Mouse (Mus musculus) R1 (cell line): ENCODE results near the gene Mrpl30.

Experiments used
- DNase-seq: peaks from one replicate; pipeline ENCODE4 v3.0.0-alpha.2; 2018; ENCODE audit warnings: low read depth, low spot score

Gene Mrpl30

DNA sequence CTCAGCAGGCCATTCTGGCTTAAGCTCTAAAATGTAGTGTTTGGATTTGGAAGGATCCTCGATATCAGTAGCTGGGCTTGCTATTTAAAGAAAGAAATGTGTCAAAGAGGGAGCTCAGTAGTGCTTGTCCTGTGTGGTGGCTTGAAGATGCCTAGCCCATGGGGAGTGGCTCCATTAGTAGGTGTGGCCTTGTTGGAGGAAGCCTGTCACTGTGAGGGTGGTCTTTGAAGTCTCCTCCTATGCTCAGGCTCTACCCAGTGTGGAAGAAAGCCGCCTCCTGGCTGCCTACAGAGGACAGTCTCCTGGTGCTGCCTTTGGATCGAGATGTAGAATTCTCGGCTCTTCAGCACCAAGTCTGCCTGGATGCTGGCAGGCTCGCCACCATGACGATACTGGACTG, 10.0 kb downstream of the Mrpl30 start:
- peak; percentile 77 for DNase-seq

DNA sequence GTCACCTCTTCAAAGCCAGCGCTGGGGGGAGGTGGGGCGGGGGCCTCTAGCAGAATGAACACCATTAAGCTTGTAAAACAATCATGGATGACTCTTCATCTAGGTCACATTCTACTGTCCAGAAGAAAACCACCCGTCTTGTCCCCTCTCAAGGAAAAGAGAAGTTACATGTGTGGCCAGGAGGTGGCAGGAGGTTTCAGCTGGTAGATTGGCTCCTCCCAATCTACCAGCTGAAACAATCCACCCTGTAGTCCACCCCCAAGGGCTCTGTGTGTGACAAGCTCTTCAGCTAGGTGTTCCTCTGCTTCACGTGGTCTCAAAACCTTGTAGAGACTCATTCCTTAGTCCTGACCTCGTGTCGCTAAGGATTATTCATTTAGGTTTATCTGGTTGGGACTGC, 12.9 kb downstream of the Mrpl30 start:
- DNase-seq: peak; percentile 64

DNA sequence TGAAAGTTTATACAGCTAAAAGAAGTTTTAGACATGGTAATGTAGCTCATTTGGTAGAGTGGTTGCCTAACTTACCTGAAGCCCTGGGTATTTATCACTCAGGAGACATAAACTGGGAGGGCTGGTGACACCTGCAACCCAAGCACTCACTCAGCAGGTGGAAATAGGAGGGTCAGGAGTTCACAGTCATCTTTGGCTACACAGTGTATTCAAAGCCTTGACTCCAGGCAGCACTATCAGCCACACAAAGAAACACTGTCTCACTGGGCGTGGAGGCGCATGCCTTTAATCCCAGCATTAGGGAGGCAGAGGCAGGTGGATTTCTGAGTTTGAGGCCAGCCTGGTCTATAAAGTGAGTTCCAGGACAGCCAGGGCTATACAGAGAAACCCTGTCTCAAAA, 22.5 kb downstream of the Mrpl30 start:
- peak; percentile 51 for DNase-seq

DNA sequence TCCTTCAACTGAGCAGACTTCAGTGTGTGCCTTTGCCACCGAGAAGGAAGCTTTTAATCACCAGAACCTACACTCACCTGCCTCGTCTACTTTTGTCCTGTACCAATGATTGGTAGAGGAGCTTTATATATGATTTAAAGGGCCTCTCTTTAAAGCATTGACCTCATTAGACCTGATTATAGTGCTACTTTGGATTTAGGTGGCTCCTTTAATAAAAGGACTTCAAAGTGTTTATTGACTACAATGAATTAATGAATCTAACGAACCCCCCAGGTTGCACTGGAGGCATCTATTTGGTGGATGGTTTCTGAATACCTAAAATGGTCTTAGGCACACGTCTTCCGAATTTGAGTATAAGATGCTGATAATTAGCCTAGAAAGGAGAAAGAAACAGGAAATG, 26.1 kb downstream of the Mrpl30 start, which contains the start of gene Lyg2:
Lyg2 (minus strand) TSS at position 101 of the 400 bp plus-strand sequence.
- DNase-seq: no peak

DNA sequence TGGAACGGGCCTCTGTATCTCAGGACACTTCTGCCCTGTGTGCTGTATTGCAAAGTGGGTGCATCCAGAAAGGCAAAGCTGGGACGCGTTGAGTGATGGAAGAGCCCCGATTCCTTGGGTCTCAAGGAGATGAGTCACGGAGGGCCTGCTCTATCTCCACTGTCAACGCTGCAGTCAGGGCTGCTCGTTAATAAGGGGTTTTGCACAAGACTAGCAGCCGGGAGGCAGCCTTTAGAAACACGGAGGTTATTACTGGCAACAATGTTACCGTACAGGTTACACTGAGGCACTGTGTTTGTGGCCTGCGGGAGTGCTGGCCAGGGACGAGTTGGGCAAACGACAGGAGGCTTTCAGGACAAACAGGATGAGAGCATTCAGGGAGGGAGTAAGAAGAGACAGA, 27.4 kb downstream of the Mrpl30 start:
- DNase-seq: no peak

- DNase-seq: no peak
Measured at GRCm38 (mm10) chr1:37918096-37918495, 27.8 kb downstream of the Mrpl30 start.

DNA sequence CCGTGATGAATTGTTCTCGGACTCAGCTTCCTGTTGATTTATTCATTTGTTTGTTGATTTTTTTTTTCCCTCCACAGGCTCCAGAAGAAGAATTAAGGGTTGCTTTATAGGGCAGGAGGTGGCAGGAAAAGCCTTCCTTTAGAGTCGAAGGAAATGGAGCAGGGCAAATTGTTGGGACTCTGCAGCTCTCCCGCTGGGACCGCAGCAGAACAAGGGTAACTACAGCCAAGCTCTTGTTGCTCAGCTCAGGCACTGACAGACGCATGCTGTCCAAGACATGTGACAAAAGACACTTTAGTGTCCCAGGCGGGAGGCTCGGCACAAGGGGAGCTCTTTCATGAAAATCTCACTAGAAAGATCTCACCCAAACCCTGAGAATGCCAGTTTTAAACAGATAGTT, 32.3 kb downstream of the Mrpl30 start:
- peak; percentile 14 for DNase-seq

DNA sequence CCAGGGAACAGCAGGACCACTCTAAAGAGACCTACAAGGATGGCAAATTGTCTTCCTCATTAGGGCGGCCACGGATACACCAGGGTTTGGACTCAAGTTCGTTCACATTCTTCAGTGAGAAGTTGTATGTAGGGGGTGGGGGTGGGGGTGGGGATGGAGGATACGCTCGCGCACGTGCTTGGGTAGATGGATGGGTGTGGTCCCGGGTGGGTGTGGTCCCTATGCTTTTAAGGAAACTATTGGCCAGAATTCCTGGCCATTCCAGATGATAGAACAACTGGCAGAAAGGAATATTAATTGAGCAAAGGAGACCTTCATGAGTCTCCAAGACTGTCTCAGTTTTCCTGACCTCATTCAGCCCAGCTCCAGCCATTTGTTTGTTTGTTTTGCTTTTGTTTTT, 35.7 kb downstream of the Mrpl30 start:
- DNase-seq: peak; percentile 23

GRCm38 (mm10) chr1:37931806-37932205, 41.5 kb downstream of the Mrpl30 start:
- DNase-seq: peak; percentile 78
